Mouse (Mus musculus) cerebellum, adult 18-20 months (tissue): Measurements from ENCODE around the gene Tbx19.
A peak's percentile ranks its signal among the peaks of the same experiment; 100 is the strongest.

ENCODE experiments used
- DNase-seq, 2 experiments: peaks; one replicate each; pipeline ENCODE4 v3.0.0; 2021

Tbx19 gene

GRCm38 (mm10) chr1:165160723-165161405, at the start of gene Tbx19:
TSS of gene Tbx19 (minus strand) at chr1:165160773.
- DNase-seq, result no peak

- no peak for DNase-seq
Measured at GRCm38 (mm10) chr1:165205591-165205990, 45.0 kb upstream of the Tbx19 start.

GRCm38 (mm10) chr1:165203488-165204035, 43.0 kb upstream of the Tbx19 start:
- DNase-seq, result peak in 1 of 2 experiments; percentile 21

- DNase-seq, result no peak
Measured at GRCm38 (mm10) chr1:165201445-165202012, 41.0 kb upstream of the Tbx19 start.

- no peak for DNase-seq
Measured at GRCm38 (mm10) chr1:165200748-165201147, 40.2 kb upstream of the Tbx19 start.

- DNase-seq, result no peak
Measured at GRCm38 (mm10) chr1:165199639-165200038, 39.1 kb upstream of the Tbx19 start.

- no peak for DNase-seq
Measured at GRCm38 (mm10) chr1:165198951-165199350, 38.4 kb upstream of the Tbx19 start.

- no peak for DNase-seq
Measured at GRCm38 (mm10) chr1:165197875-165198274, 37.3 kb upstream of the Tbx19 start.

GRCm38 (mm10) chr1:165195396-165195960, 34.9 kb upstream of the Tbx19 start:
- no peak for DNase-seq

GRCm38 (mm10) chr1:165194662-165195013, 34.1 kb upstream of the Tbx19 start:
- no peak for DNase-seq

- DNase-seq, result peak; percentile 57 to 76
Measured at GRCm38 (mm10) chr1:165193880-165194661, 33.5 kb upstream of the Tbx19 start, which contains the start of gene Sft2d2. TSS of gene Sft2d2 (minus strand) at chr1:165194438.

GRCm38 (mm10) chr1:165193426-165193825, 32.9 kb upstream of the Tbx19 start:
- no peak for DNase-seq

GRCm38 (mm10) chr1:165192714-165193264, 32.2 kb upstream of the Tbx19 start:
- no peak for DNase-seq

- DNase-seq, result no peak
Measured at GRCm38 (mm10) chr1:165192102-165192501, 31.5 kb upstream of the Tbx19 start.

GRCm38 (mm10) chr1:165191611-165192010, 31.0 kb upstream of the Tbx19 start:
- no peak for DNase-seq

GRCm38 (mm10) chr1:165190571-165191273, 30.1 kb upstream of the Tbx19 start:
- DNase-seq, result no peak

GRCm38 (mm10) chr1:165190068-165190467, 29.5 kb upstream of the Tbx19 start:
- DNase-seq, result no peak

- DNase-seq, result no peak
Measured at GRCm38 (mm10) chr1:165188806-165189580, 28.4 kb upstream of the Tbx19 start.

GRCm38 (mm10) chr1:165187357-165187756, 26.8 kb upstream of the Tbx19 start:
- DNase-seq, result no peak

- no peak for DNase-seq
Measured at GRCm38 (mm10) chr1:165186491-165186890, 25.9 kb upstream of the Tbx19 start.

GRCm38 (mm10) chr1:165185116-165185515, 24.5 kb upstream of the Tbx19 start:
- no peak for DNase-seq
